Mouse (Mus musculus) stomach, embryonic 15.5 days (tissue): ENCODE results near the gene Olfr905. TPM values are rescaled to one million over a fixed set of nuclear protein-coding genes. Genes with fewer than 3 reads are reported as not detected.

Experiments used
- ATAC-seq: fragments of 200-750 bp; cut with Nextera tagmentation; 2 replicates; pipeline ENCODE4 v1.8.0; 2017; ENCODE audit warnings: low read depth, moderate number of reproducible peaks, moderate TSS enrichment; ENCODE audit not compliant: insufficient read depth, low FRiP score
- H3K27ac ChIP-seq: fragments of 300-500 bp; sonication (generic); 2 replicates; pipeline ENCODE4 v1.5.1; 2015; ENCODE audit warnings: mild to moderate bottlenecking, inconsistent platforms
- H3K27me3 ChIP-seq: fragments of 300-500 bp; sonication (generic); replicated peaks from 2 replicates; pipeline ENCODE4 v1.6.1; 2015; ENCODE audit warnings: inconsistent platforms
- H3K36me3 ChIP-seq: fragments of 300-500 bp; sonication (generic); 2 replicates; pipeline ENCODE4 v1.6.1; 2015; ENCODE audit warnings: inconsistent platforms
- H3K4me1 ChIP-seq: fragments of 300-500 bp; sonication (generic); 2 replicates; pipeline ENCODE4 v1.6.1; 2015; ENCODE audit warnings: inconsistent platforms
- H3K4me2 ChIP-seq: fragments of 300-500 bp; sonication (generic); 2 replicates; pipeline ENCODE4 v1.6.1; 2015; ENCODE audit warnings: mild to moderate bottlenecking, inconsistent platforms
- H3K4me3 ChIP-seq: fragments of 300-500 bp; sonication (generic); replicated peaks from 2 replicates; pipeline ENCODE4 v1.5.1; 2015; ENCODE audit warnings: inconsistent platforms
- H3K9ac ChIP-seq: fragments of 300-500 bp; sonication (generic); 2 replicates; pipeline ENCODE4 v1.6.1; 2015; ENCODE audit warnings: inconsistent platforms
- H3K9me3 ChIP-seq: fragments of 300-500 bp; sonication (generic); 2 replicates; pipeline ENCODE4 v1.6.1; 2016; ENCODE audit warnings: inconsistent platforms
- WGBS: fragments of 180-500 bp; shearing (Covaris S2); methylation state at CpG from one replicate; pipeline ENCODE4 v1.1.7; 2015; 5-methylcytosine and 5-hydroxymethylcytosine counted together
- polyA plus RNA-seq: library from polyadenylated mRNA; unstranded; fragments of >200 nt; fragmentation: Nextera tagmentation; extraction: Ambion mirVana; gene quantifications from 2 replicates; pipeline ENCODE4 v1.2.1, GENCODE M21; 2015

Olfr905 gene
- not detected in 2 replicates for polyA plus RNA-seq

DNA sequence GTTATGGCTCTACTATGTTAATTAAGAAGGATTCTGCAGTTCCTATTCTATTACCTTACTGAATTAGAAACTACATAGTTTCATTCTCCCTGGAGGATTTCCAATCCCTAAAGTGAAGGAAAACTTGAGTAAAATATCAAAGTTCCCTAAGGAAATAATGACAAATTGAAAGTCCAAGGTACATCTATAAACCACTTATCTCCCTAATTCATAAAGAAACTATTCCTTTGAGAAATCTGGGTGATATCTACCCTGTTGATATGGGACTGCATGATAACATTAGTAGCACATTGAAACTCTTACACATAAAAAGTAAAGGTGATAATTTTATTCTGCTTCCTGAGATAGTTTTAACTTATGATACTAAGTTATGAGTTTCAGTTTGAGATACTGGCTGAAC is at the start of gene Olfr905:
Gene Olfr905, plus strand, starts transcription at position 301 of the 400 bp plus-strand sequence.
- Histone ChIP-seq H3K9ac (no peak within 1 kb of the TSS), H3K9me3 (no peaks in the 10 kb centered on the region), H3K36me3 (no peaks in the 10 kb centered on the region), H3K4me1 (no peaks in the 10 kb centered on the region), H3K4me2 (no peak within 1 kb of the TSS), H3K27ac (no peak within 1 kb of the TSS), H3K4me3 (no peak within 1 kb of the TSS), H3K27me3 (no peaks in the 10 kb centered on the region)
- no peak for ATAC-seq

DNA sequence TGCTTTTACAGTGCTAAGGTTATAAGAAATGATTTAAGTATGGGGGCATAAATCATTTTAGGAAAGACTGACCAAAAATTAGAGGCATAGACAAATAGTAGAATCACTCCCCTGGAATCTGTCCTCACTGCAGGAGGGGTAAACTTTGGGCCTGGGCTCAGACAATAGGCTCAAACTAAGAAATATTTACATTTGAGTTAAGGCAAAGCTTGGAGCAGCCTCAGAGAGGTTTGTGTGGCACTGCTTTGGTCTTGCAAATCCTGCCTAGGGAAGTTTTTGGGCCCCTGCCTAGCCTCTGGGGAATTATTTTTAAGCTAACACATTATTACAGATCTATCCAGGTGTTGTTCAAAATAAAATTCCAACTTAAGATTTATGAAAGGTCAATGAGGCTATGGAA is 47.1 kb upstream of the Olfr905 start:
- H3K4me2 ChIP-seq: no peak overlapping the region
- H3K4me3 ChIP-seq: no peak overlapping the region
- no peak overlapping the region for H3K27ac ChIP-seq
- H3K36me3 ChIP-seq: no peaks in the 10 kb centered on the region
- H3K9me3 ChIP-seq: no peaks in the 10 kb centered on the region
- no peaks in the 10 kb centered on the region for H3K4me1 ChIP-seq
- ATAC-seq: no peak
- no peak overlapping the region for H3K9ac ChIP-seq
- no peaks in the 10 kb centered on the region for H3K27me3 ChIP-seq

DNA sequence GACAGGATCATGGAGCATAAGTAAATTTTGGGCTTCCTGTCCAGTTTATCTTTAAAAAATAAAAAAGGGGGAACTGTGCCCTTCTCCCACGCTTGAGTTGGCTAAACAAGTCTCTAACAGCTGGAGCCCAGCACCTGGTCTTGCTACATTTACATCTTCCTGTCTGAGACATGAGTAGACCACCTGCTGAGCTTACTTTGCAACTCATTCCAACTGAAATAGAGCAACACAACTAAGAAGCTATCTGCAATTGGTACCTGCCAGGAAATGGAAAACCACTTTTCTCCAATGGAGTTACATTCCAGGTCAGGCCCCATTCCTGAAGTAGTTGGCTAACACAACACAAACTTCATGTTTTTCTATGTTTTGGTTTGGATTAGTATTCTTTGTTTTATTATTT is 43.9 kb upstream of the Olfr905 start:
- Histone ChIP-seq H3K4me1 (no peaks in the 10 kb centered on the region), H3K4me3 (no peak overlapping the region), H3K4me2 (no peak overlapping the region), H3K9ac (no peak overlapping the region), H3K27ac (no peak overlapping the region), H3K9me3 (no peaks in the 10 kb centered on the region), H3K36me3 (no peaks in the 10 kb centered on the region), H3K27me3 (no peaks in the 10 kb centered on the region)
- WGBS: 44% methylated on average over 1 of the region's 1 CpGs
- no peak for ATAC-seq

DNA sequence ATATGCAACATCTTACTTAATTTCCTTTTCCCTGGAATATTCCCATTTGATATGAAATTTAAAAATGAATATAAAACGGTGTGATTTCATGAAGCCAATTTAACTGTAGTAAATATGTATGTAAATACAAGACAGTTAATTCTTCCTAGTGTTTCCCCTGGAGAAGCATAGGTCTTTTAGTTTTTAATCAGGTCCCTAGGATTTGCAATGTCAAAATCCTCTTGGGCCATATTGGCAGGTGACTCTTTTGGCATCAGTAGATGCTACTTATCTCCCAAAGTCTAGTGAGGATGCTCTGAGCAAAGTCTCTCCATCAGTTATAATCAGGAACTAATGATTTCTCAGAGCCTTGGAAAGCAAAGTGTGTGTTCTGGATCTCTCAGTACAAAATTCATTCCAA is 41.8 kb upstream of the Olfr905 start, which contains the start of gene Olfr901:
Gene Olfr901, plus strand, starts transcription at position 301 of the 400 bp plus-strand sequence.
- H3K9me3 ChIP-seq: no peaks in the 10 kb centered on the region

DNA sequence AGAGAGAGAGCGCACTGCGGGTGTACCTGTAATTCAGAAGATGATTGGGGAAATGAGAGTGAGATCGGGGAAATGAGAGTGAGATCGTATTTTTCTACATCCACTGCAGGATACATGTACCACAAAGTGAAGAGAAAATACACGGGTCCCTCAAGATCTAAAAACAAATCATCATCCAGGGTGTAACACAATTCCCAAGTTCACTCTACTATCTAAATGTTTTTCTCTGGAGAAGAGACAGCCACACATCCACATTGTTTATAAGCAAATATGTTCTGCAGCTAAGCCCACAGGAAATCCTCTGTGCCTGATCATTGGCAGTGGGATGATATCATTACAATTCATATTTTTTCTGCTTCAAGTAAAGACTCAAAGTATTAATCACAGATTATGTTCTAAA is 23.6 kb upstream of the Olfr905 start, which contains the start of gene Olfr902:
Gene Olfr902, plus strand, starts transcription at position 301 of the 400 bp plus-strand sequence.
- H3K27ac ChIP-seq: no peak within 1 kb of the TSS
- H3K36me3 ChIP-seq: no peaks in the 10 kb centered on the region
- no peaks in the 10 kb centered on the region for H3K27me3 ChIP-seq
- 91% methylated on average over 5 of the region's 5 CpGs for WGBS
- no peak within 1 kb of the TSS for H3K4me3 ChIP-seq
- no peaks in the 10 kb centered on the region for H3K4me1 ChIP-seq
- no peaks in the 10 kb centered on the region for H3K9me3 ChIP-seq
- no peak within 1 kb of the TSS for H3K9ac ChIP-seq
- H3K4me2 ChIP-seq: no peak within 1 kb of the TSS
- ATAC-seq: no peak

More for the DNA sequence above, 41.8 kb upstream of the Olfr905 start, which contains the start of gene Olfr901:
- no peak within 1 kb of the TSS for H3K9ac ChIP-seq
- no peaks in the 10 kb centered on the region for H3K4me1 ChIP-seq
- 78% methylated on average over 1 of the region's 1 CpGs for WGBS
- no peak within 1 kb of the TSS for H3K27ac ChIP-seq
- no peaks in the 10 kb centered on the region for H3K27me3 ChIP-seq
- no peak within 1 kb of the TSS for H3K4me2 ChIP-seq
- no peak within 1 kb of the TSS for H3K4me3 ChIP-seq
- no peaks in the 10 kb centered on the region for H3K36me3 ChIP-seq
- ATAC-seq: no peak

DNA sequence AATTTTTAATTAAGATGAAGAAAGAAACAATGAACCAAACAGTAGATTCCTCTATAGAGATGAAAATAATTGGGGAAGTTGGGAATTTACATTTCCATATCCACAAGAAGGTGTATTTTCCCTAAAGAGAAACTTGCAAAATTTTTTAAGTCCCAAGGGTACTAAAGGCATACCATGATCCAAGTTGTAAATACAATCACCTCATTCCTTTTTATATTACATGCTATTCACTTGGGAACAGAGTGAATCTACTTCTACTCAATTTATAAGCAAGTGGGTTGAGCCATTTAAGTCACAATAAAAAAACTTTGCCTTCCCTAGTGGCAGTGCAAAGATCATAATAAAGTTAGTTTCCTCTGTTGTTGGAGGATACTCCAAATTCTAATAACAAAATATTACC is 8.1 kb upstream of the Olfr905 start, which contains the start of gene Olfr904:
Gene Olfr904, plus strand, starts transcription at position 301 of the 400 bp plus-strand sequence.
- H3K9ac ChIP-seq: no peak within 1 kb of the TSS
- no peaks in the 10 kb centered on the region for H3K4me1 ChIP-seq
- H3K27me3 ChIP-seq: no peaks in the 10 kb centered on the region
- ATAC-seq: no peak
- no peak within 1 kb of the TSS for H3K4me2 ChIP-seq
- H3K36me3 ChIP-seq: no peaks in the 10 kb centered on the region
- no peak within 1 kb of the TSS for H3K27ac ChIP-seq
- no peak within 1 kb of the TSS for H3K4me3 ChIP-seq
- no peaks in the 10 kb centered on the region for H3K9me3 ChIP-seq

DNA sequence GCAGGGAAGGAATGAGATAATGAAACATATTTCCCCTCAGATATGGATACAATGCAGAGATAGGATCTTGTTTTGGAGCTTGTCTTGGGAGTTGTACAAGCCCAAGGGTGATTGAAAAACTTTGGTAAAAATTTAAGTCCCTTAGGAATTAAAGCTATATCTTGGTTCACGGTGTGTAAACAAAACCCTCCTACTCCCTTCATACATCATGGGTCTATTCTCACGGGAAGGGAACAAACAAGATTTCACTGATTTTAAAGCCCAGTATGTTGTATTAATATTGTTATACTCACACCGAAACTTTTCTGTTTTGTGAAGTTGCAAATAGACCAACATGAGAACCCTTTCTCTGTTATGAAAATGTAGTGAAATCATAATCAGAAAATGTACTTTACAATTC is 15.9 kb downstream of the Olfr905 start, which contains the start of gene Olfr906:
Gene Olfr906, plus strand, starts transcription at position 301 of the 400 bp plus-strand sequence.
- Histone ChIP-seq H3K9me3 (no peaks in the 10 kb centered on the region), H3K4me3 (no peak within 1 kb of the TSS), H3K4me2 (no peak within 1 kb of the TSS), H3K4me1 (no peaks in the 10 kb centered on the region), H3K9ac (no peak within 1 kb of the TSS), H3K36me3 (no peaks in the 10 kb centered on the region), H3K27me3 (no peaks in the 10 kb centered on the region), H3K27ac (no peak within 1 kb of the TSS)
- WGBS: 73% methylated on average over 3 of the region's 3 CpGs
- no peak for ATAC-seq

DNA sequence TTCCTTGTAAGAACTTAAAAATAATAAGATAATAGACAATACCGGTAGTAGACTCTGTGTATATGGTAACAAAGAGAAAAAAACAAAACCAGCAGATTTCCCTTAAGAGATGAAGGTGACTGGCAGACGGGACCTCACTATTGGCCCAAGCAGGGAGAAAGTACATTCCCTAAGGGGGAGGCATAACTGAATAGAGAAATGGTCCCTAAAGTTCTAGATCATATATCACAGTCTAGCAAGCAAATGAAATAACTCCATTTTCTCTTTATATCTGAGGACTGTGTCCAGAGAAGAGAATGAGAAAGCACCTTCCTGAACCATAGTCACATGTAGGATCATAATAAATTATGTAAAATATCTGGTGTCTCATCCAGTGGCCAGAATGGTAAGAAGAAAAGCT is 24.6 kb downstream of the Olfr905 start, which contains the start of gene Olfr907:
Gene Olfr907, plus strand, starts transcription at position 301 of the 400 bp plus-strand sequence.
- Histone ChIP-seq H3K27me3 (no peaks in the 10 kb centered on the region), H3K4me2 (no peak within 1 kb of the TSS), H3K4me3 (no peak within 1 kb of the TSS), H3K9me3 (no peaks in the 10 kb centered on the region), H3K36me3 (no peaks in the 10 kb centered on the region), H3K9ac (no peak within 1 kb of the TSS), H3K4me1 (no peaks in the 10 kb centered on the region), H3K27ac (no peak within 1 kb of the TSS)
- no peak for ATAC-seq
- WGBS: 78% methylated on average over 2 of the region's 2 CpGs

DNA sequence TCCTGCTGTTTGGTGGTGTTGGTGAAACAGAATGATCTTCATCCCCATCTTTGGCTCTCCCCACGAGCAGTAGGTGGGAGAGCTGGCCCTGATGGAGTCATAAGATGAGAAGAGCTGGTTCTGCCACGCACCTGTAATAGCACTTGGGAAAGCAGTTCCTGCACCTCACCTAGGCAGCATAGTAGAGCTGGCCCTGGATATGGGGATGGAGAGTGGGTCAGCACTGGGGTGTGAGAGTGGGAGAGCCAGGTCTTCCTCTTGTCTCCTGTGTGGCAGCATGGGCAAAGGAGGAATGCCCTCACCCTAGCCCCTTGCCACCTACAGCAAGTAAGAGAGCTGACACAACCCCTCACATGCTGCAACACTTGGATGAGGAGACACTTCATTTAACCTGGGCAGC is 41.4 kb downstream of the Olfr905 start:
- Histone ChIP-seq H3K27ac (no peak overlapping the region), H3K4me2 (no peak overlapping the region), H3K4me3 (no peak overlapping the region), H3K27me3 (no peaks in the 10 kb centered on the region), H3K9me3 (no peaks in the 10 kb centered on the region), H3K4me1 (no peaks in the 10 kb centered on the region), H3K36me3 (no peaks in the 10 kb centered on the region), H3K9ac (no peak overlapping the region)
- no peak for ATAC-seq
- 66% methylated on average over 2 of the region's 2 CpGs for WGBS

DNA sequence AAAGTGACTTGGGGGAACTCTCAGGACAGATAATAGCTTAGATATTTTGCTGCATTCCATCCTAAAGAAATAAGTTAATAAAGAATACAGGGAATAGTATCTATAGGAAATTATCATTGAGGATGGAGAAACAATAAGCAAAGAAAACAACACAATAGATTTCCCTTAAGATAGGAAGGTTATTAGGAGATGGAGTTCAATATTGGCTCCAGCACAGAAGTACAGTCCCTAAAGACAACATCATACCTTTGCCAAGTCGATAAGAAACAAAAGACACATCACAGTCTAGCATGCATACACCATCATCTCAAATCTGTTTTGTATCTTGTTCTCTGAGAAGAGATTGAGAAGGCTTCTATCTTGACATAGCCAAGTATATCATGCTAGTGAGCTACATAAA is 50.4 kb downstream of the Olfr905 start, which contains the start of gene Olfr911-ps1:
Gene Olfr911-ps1, plus strand, starts transcription at position 301 of the 400 bp plus-strand sequence.
- WGBS: 73% methylated on average over 1 of the region's 1 CpGs
- no peak for ATAC-seq
- no peak within 1 kb of the TSS for H3K9ac ChIP-seq
- H3K4me1 ChIP-seq: no peaks in the 10 kb centered on the region
- H3K4me2 ChIP-seq: no peak within 1 kb of the TSS
- no peaks in the 10 kb centered on the region for H3K36me3 ChIP-seq
- H3K9me3 ChIP-seq: no peaks in the 10 kb centered on the region
- H3K27ac ChIP-seq: no peak within 1 kb of the TSS
- no peaks in the 10 kb centered on the region for H3K27me3 ChIP-seq
- no peak within 1 kb of the TSS for H3K4me3 ChIP-seq

Other genes with a start within 250 kb of the Olfr905 start
- gene Olfr143, start 218.3 kb upstream of the Olfr905 start, polyA plus RNA-seq: not detected in 2 replicates
- not detected in 2 replicates for gene Olfr895, start 203.3 kb upstream of the Olfr905 start, polyA plus RNA-seq
- gene Olfr896-ps1, start 180.0 kb upstream of the Olfr905 start, polyA plus RNA-seq: not detected in 2 replicates
- not detected in 2 replicates for gene Olfr25, start 142.0 kb upstream of the Olfr905 start, polyA plus RNA-seq
- gene Olfr898, start 122.7 kb upstream of the Olfr905 start, polyA plus RNA-seq: not detected in 2 replicates
- gene Olfr250, start 104.2 kb upstream of the Olfr905 start, polyA plus RNA-seq: not detected in 2 replicates
- gene Olfr251, start 94.0 kb upstream of the Olfr905 start, polyA plus RNA-seq: not detected in 2 replicates
- gene Olfr147, start 69.4 kb upstream of the Olfr905 start, polyA plus RNA-seq: not detected in 2 replicates
- gene Olfr901, start 41.7 kb upstream of the Olfr905 start, polyA plus RNA-seq: not detected in 2 replicates
- not detected in 2 replicates for gene Olfr902, start 23.5 kb upstream of the Olfr905 start, polyA plus RNA-seq
- not detected in 2 replicates for gene Olfr904, start 8.0 kb upstream of the Olfr905 start, polyA plus RNA-seq
- not detected in 2 replicates for gene Olfr906, start 16.0 kb downstream of the Olfr905 start, polyA plus RNA-seq
- gene Olfr907, start 24.7 kb downstream of the Olfr905 start, polyA plus RNA-seq: not detected in 2 replicates
- gene Olfr911-ps1, start 50.5 kb downstream of the Olfr905 start, polyA plus RNA-seq: not detected in 2 replicates
- not detected in 2 replicates for gene Olfr910, start 66.7 kb downstream of the Olfr905 start, polyA plus RNA-seq
- gene Olfr912, start 109.1 kb downstream of the Olfr905 start, polyA plus RNA-seq: not detected in 2 replicates
- gene Olfr913, start 121.7 kb downstream of the Olfr905 start, polyA plus RNA-seq: not detected in 2 replicates
- gene Olfr914, start 134.0 kb downstream of the Olfr905 start, polyA plus RNA-seq: not detected in 2 replicates
- gene Olfr916, start 188.8 kb downstream of the Olfr905 start, polyA plus RNA-seq: not detected in 2 replicates
- not detected in 2 replicates for gene Olfr917, start 194.7 kb downstream of the Olfr905 start, polyA plus RNA-seq
- not detected in 2 replicates for gene Olfr918, start 203.5 kb downstream of the Olfr905 start, polyA plus RNA-seq
- gene Olfr919, start 232.6 kb downstream of the Olfr905 start, polyA plus RNA-seq: not detected in 2 replicates
- 21.5 and 21.9 TPM in 2 replicates for gene Vwa5a, start 247.2 kb downstream of the Olfr905 start, polyA plus RNA-seq